Mouse (Mus musculus) frontal cortex, postnatal 25 days (tissue): ENCODE results near the gene Fer1l5.

Experiments used
- DNase-seq, 2 experiments: peaks; one replicate each; pipeline ENCODE4 v3.0.0; 2022; ENCODE audit warnings: low spot score in 2 of 2

The Fer1l5 gene

GRCm38 (mm10) chr1:36371934-36372845 is at the start of gene Fer1l5:
Gene Fer1l5, plus strand, starts transcription at chr1:36372291.
- no peak for DNase-seq

GRCm38 (mm10) chr1:36323076-36323475 is 49.0 kb upstream of the Fer1l5 start:
- DNase-seq = no peak

GRCm38 (mm10) chr1:36323746-36324448 is 48.2 kb upstream of the Fer1l5 start:
- DNase-seq = no peak

GRCm38 (mm10) chr1:36325900-36326321 is 46.2 kb upstream of the Fer1l5 start:
- DNase-seq = no peak

- no peak for DNase-seq
Measured at GRCm38 (mm10) chr1:36326815-36327214, 45.3 kb upstream of the Fer1l5 start.

GRCm38 (mm10) chr1:36331743-36332142 is 40.3 kb upstream of the Fer1l5 start:
- DNase-seq = no peak

GRCm38 (mm10) chr1:36332955-36333887 is 38.9 kb upstream of the Fer1l5 start:
- no peak for DNase-seq

GRCm38 (mm10) chr1:36342547-36342946 is 29.5 kb upstream of the Fer1l5 start:
- DNase-seq = no peak

GRCm38 (mm10) chr1:36352351-36352750 is 19.7 kb upstream of the Fer1l5 start:
- no peak for DNase-seq

GRCm38 (mm10) chr1:36356955-36357695 is 15.0 kb upstream of the Fer1l5 start:
- DNase-seq = no peak

GRCm38 (mm10) chr1:36367698-36368097 is 4.4 kb upstream of the Fer1l5 start:
- DNase-seq = no peak

GRCm38 (mm10) chr1:36368112-36368968 is 3.8 kb upstream of the Fer1l5 start:
- peak in 1 of 2 experiments; percentile 33 for DNase-seq

- peak; percentile 75 to 78 for DNase-seq
Measured at GRCm38 (mm10) chr1:36368969-36369645, 3.0 kb upstream of the Fer1l5 start, which contains the start of gene Kansl3. Gene Kansl3, minus strand, starts transcription at chr1:36369181.

- no peak for DNase-seq
Measured at GRCm38 (mm10) chr1:36370918-36371317, 1.2 kb upstream of the Fer1l5 start.

GRCm38 (mm10) chr1:36378880-36379279 is 6.8 kb downstream of the Fer1l5 start:
- no peak for DNase-seq

GRCm38 (mm10) chr1:36379582-36379981 is 7.5 kb downstream of the Fer1l5 start:
- DNase-seq = no peak

GRCm38 (mm10) chr1:36397041-36397440 is 24.9 kb downstream of the Fer1l5 start:
- DNase-seq = no peak

- no peak for DNase-seq
Measured at GRCm38 (mm10) chr1:36401509-36401908, 29.4 kb downstream of the Fer1l5 start.

- no peak for DNase-seq
Measured at GRCm38 (mm10) chr1:36404531-36404930, 32.4 kb downstream of the Fer1l5 start.
